Mouse (Mus musculus): ENCODE data around the gene Tmem94. TPM values are rescaled to one million over a fixed set of nuclear protein-coding genes. Genes with fewer than 3 reads are reported as not detected.
A peak's percentile ranks its signal among the peaks of the same experiment; 100 is the strongest.

The Tmem94 gene
- total RNA-seq, 1 experiment from 2014 or later: 17.1 TPM

GRCm38 (mm10) chr11:115803072-115803709 lies 38.0 kb downstream of the Tmem94 start:
- no peak for ATAC-seq (ENCODE audit: extremely low read depth, insufficient number of reproducible peaks, low FRiP score, poor library complexity, severe bottlenecking)

GRCm38 (mm10) chr11:115805005-115805404 lies 39.8 kb downstream of the Tmem94 start:
- no peak for ATAC-seq (ENCODE audit: extremely low read depth, insufficient number of reproducible peaks, low FRiP score, poor library complexity, severe bottlenecking)

DNA sequence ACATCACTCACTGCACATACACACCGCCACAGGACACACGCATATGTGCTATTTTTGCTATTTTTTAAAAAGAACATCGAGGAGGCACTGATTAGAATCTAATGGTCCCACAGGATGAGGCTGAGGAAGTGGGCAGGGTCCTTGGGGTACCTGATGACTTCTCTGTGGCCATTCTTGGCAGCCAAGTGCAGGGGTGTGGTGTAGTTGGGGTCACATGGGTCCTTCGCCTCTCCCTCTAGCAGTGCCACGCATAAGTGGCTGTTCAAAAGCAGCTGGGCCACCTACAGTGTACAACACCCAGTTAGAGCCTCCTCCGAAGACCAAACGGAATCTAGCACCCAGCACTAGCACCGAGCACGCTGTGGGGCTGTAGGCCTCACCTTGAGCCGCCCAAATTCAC lies 40.9 kb downstream of the Tmem94 start:
- no peak for ATAC-seq (ENCODE audit: extremely low read depth, insufficient number of reproducible peaks, low FRiP score, poor library complexity, severe bottlenecking)

DNA sequence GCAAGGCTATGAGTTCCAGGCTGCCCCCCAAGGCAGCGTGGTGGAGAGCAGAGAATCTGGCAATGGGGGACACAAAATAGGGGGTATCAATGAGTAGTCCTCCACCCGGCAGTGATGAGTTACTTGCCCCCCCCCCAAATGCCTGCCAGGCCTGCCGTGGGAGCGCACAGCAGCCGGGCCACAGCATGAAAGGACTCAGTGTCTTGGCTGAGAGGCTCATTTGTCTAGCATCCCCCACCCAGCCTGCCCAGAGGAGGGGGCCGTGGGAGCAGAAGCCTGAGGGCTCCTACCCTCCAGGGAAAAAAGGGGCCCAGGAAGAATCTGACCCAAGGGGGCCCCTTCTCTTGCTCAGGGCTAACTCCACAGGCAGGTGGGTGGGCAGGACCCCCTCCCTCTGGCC lies 42.1 kb downstream of the Tmem94 start:
- no peak for ATAC-seq (ENCODE audit: extremely low read depth, insufficient number of reproducible peaks, low FRiP score, poor library complexity, severe bottlenecking)

DNA sequence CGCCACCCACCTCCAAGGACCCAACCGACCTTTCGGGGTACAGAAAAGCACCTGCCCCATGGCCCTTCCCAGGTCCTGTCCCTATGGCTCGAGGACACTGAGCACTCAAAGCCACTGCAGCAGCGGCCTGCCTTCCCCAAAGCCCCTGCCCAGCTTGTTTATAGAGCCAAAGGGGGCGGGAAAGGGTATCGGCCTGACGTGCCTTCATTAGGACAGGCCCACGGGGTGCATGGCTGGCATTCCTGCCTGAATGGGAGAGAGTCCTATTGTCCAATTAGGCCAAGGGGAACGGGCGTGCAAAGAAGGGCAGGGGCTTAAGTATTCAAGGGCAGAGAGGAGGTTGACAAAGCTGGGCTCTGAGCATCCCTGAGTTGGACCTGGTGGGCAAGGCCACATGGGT lies 42.7 kb downstream of the Tmem94 start:
- no peak for ATAC-seq (ENCODE audit: extremely low read depth, insufficient number of reproducible peaks, low FRiP score, poor library complexity, severe bottlenecking)

DNA sequence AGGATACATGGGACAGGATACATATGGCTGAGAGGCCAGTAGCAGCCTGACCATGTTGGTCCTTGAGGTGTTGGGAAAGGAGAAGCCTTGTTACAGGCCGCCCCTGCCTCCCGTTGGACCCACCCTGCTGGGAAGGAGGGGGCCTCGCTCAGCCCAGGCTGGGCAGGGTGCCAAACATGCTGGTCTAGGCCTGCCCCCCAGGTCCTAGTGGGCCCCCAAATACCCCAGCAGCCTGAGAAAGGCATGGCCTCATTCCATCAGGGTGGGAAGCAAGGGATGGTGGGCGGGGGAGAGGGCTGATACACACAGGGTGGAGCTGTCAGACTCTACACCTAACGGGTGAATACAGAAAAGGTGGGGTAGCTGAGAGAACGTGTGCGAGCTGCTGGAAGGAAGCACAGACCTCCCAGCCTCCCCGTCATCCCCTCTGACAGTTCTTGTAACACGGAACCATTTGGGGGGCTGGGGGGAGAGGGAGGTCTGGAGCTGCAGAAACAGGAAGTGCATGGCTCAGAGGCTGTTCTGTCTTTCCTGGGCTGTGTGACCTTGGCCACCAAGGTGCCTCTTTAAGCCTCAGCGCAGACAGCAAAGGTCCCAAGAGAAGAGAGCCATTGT lies 43.6 kb downstream of the Tmem94 start:
- ATAC-seq (ENCODE audit: extremely low read depth, insufficient number of reproducible peaks, low FRiP score, poor library complexity, severe bottlenecking): no peak

DNA sequence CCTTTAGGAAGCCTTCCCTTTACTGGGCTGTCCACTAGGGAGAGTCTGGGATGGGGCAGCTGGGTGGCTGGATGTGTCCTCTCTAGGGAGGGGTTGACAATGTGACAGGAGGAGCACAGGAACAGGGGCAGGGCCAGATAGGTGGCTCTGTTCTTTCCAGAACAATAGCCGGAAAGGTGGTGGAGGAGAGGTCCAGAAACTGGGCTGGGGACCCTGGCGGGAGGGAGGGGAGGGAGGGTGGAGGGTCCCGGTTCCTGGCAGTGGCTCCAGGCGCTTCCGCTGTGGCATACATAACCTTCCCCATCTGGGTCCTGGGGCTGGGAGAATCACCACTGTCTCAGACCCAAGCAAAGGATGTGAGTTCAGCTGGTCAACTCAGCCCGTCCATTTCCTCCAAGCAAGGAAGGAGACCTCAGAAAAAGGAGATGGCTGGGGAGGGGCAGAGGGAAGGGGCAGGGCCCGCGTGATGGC lies 44.1 kb downstream of the Tmem94 start:
- no peak for ATAC-seq (ENCODE audit: extremely low read depth, insufficient number of reproducible peaks, low FRiP score, poor library complexity, severe bottlenecking)

DNA sequence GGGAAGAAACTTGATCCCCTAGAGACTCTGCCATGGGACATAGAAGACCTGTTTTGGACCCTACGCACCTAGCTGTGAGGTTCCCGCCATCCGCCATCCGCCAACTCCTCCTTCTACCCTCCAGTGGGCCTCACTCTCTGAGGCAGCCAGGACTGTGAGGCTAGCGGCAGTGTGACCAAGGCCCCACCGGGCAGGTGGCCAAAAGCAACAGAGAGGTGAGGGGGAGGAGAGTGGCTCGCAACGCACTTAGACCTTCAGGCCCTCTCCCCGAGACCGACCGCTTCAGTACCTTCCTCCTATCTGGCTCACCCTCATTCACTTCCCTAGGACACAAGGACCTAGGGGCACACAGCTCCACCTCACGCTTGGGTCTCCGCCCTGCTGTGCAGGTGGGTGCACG lies 45.1 kb downstream of the Tmem94 start:
- ATAC-seq (ENCODE audit: extremely low read depth, insufficient number of reproducible peaks, low FRiP score, poor library complexity, severe bottlenecking): no peak

DNA sequence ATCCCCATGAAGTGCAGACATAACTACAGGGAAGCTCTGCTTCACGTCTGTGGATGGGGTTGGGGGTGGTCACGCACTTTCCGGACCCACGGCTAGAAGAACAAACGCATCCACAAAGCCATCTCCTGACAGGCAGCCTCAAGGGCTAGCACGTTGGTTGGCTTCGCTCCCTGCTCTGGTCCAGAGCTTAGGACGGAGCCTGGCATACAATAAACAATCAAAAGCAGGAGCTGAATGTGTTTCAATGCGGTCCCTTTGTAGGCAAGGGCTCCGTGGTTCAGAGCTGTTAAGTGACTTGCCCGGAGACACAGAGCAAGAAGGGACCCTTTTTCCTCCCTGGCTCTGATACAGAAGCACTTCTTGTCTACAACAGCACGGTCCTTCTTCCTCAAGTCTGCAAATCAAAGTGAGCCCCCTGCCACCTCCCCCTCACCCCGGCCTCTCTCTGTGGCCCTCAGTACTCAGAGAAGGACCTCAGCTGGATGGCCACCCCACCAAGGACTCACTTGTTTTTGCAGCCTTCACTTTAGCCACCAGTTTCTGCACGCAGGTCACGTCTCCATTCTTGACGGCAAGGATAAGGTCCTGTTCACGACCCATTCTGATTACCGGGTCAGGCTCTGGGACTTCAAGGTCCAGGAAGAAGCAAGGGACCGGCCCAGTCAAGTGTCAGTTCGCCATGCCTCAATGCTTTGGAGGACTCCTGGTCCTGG lies 46.3 kb downstream of the Tmem94 start:
- no peak for ATAC-seq (ENCODE audit: extremely low read depth, insufficient number of reproducible peaks, low FRiP score, poor library complexity, severe bottlenecking)

GRCm38 (mm10) chr11:115812095-115812494 lies 46.9 kb downstream of the Tmem94 start:
- ATAC-seq (ENCODE audit: extremely low read depth, insufficient number of reproducible peaks, low FRiP score, poor library complexity, severe bottlenecking): no peak

GRCm38 (mm10) chr11:115812533-115813420 lies 47.5 kb downstream of the Tmem94 start:
- ATAC-seq (ENCODE audit: extremely low read depth, insufficient number of reproducible peaks, low FRiP score, poor library complexity, severe bottlenecking): no peak

- ATAC-seq (ENCODE audit: extremely low read depth, insufficient number of reproducible peaks, low FRiP score, poor library complexity, severe bottlenecking): peak; percentile 89
These were observed 48.5 kb downstream of the Tmem94 start, which contains the start of gene Caskin2 for GRCm38 (mm10) chr11:115813507-115814296. TSS of gene Caskin2 (minus strand) at chr11:115813639.

- 0 out of 2 replicates have a peak, but pooled peaks have one; percentile 14 for ATAC-seq (ENCODE audit: extremely low read depth, insufficient number of reproducible peaks, low FRiP score, poor library complexity, severe bottlenecking)
These were observed 49.6 kb downstream of the Tmem94 start, which contains the start of gene Tsen54 for GRCm38 (mm10) chr11:115814605-115815450. TSS of gene Tsen54 (plus strand) at chr11:115814724.

DNA sequence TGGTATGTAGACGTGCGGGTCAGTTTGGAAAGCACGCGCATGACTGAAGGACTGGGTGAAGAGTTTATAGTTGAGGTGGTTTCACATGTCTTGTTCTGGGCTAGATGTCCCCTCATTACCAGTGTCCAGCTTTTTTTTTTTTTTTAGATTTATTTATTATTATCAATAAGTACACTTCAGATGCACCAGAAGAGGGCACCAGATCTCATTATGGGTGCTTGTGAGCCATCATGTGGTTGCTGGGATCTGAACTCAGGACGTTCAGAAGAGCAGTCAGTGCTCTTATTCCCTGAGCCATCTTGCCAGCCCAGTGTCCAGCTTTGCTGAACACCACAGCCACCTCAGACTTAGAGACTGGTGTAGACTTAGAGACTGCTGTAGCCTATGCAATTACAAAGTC lies 52.1 kb downstream of the Tmem94 start:
- ATAC-seq (ENCODE audit: extremely low read depth, insufficient number of reproducible peaks, low FRiP score, poor library complexity, severe bottlenecking): no peak

GRCm38 (mm10) chr11:115819915-115820623 lies 54.8 kb downstream of the Tmem94 start:
- no peak for ATAC-seq (ENCODE audit: extremely low read depth, insufficient number of reproducible peaks, low FRiP score, poor library complexity, severe bottlenecking)

GRCm38 (mm10) chr11:115821001-115821400 lies 55.8 kb downstream of the Tmem94 start:
- no peak for ATAC-seq (ENCODE audit: extremely low read depth, insufficient number of reproducible peaks, low FRiP score, poor library complexity, severe bottlenecking)

All from neutrophil, adult 5-6 weeks (primary cell).